Mouse (Mus musculus) urinary bladder, adult 18-20 months (tissue): ENCODE data around the gene Vmn2r116.
"Not testable (repeated sequence)": the region's sequence is repeated elsewhere in the genome, so short reads cannot be mapped to it uniquely, and the experiment has no call there.

ENCODE experiments used
- DNase-seq, 2 experiments: peaks; one replicate each; pipeline ENCODE4 v3.0.0; 2022; ENCODE audit warnings: low spot score in 2 of 2, mixed read lengths in 2 of 2

The Vmn2r116 gene

DNA sequence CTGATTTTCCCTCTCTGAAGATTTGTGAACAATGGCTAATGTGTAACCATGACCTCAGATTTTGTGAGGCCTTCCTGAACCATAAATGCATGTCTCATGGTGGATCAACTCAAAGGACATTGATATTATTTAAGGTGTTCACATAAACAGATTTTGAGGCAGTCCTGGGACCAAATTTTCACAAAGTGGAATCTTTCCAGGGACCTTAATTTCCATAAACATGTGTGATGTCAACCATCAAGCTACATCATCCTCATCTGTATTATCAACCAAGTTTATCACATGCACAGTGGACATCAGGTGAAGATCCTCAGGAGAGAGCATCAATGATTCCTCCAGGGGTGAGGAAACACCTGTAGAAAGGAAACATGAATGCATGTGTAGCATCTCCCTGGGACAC is at the start of gene Vmn2r116:
Vmn2r116 (plus strand) TSS at position 301 of the 400 bp plus-strand sequence.
- not testable (repeated sequence) for DNase-seq

GRCm38 (mm10) chr17:23343441-23343840 is 41.0 kb upstream of the Vmn2r116 start, which contains the start of gene Vmn2r115:
Gene Vmn2r115, plus strand, starts transcription at chr17:23343741.
- DNase-seq, result not testable (repeated sequence)

DNA sequence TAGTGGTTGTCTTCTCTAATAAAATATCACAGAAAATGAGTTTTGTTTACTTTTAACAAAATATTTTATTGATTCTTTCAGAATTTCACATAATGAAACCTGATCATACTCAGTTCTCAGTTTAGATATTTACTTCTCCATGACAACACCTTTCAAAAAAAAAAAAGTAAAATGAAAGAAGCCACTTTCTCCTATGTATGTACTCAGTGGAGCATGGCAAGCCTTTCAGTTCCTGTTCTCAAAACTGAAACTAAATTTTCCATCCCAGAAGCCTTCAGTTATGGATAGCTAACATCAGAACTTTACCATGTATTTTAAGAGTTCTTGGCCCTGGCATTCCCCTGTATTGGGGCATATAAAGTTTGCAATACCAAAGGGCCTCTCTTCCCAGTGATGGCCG is 32.8 kb upstream of the Vmn2r116 start:
- no peak for DNase-seq

DNA sequence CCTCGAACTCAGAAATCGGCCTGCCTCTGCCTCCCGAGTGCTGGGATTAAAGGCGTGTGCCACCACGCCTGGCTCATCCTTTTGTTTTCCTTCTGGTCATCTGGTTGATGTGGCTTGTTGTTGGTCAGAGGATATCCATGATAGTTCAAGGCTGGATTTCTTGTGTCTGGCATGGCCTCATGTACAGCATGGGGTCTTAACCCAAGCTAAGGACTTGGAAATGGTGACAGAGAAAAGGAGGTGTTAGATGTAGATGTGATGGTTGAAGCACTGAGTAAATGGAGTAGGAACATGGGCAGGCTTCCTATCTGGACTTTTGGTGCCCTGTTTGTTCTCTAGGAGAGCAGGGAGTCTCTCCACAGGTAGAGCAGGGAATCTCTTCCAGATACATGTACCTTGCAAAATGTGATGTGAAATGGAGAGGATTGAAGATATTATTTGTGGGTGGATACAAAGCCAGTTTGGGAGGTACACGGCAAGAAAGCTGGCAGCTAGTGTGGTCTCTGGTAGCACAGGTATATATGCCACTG is 48.8 kb downstream of the Vmn2r116 start:
- no peak for DNase-seq
